Comparison of ENCODE assay signal across 22 mouse cellular contexts in the genomic region with DNA sequence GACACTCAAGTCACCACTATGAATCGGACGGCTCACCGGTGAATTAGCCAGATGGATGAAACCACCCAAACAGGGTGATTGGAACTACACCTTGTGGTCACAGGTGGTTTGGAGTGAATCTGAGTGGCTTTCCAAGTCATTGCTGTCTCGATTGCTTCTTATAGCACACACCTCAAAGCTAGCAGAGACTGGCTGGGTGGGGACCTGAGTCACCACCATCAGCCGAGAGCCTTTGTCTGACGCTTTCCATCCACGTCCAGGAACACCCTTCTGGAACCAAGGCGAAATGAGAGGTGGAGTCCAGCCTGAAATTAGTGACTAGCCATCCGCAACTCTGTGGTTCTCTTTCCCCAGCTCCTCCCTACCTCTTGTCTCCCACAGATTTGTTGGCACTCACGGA. TPM values are rescaled to one million over a fixed set of nuclear protein-coding genes. Genes with fewer than 3 reads are reported as not detected.
A peak's percentile ranks its signal among the peaks of the same experiment; 100 is the strongest.
DNase-seq lines count a peak whose midpoint lies in the region; ATAC-seq and TF ChIP-seq lines count a peak whose summit lies in the region.
"Had no signal": no experiment of that assay in that cellular context is flagged by ENCODE, and none has a peak within 500 bp of the region (broad histone marks: within the 10 kb centered on the region; RNA-seq: fewer than 3 reads in every experiment).

No protein-coding gene starts in this region.

- H3K36me3 ChIP-seq in midbrain, embryonic 10.5 days = no peaks in the 10 kb centered on the region
- no peaks in the 10 kb centered on the region for H3K36me3 ChIP-seq in midbrain, embryonic 14.5 days (ENCODE audit: control insufficient read depth, insufficient read depth, low read length)
- no peaks in the 10 kb centered on the region for H3K36me3 ChIP-seq in stomach, embryonic 16.5 days (ENCODE audit: control insufficient read depth, insufficient read depth, low read length)
- H3K36me3 ChIP-seq in intestine, postnatal 0 days (ENCODE audit: control insufficient read depth, insufficient read depth) = no peaks in the 10 kb centered on the region
- H3K36me3 ChIP-seq: embryonic facial prominence, embryonic 13.5 days; embryonic facial prominence, embryonic 15.5 days; G1E had no signal

- no peak for DNase-seq in midbrain, embryonic 10.5 days (ENCODE audit: low spot score)
- DNase-seq in midbrain, embryonic 14.5 days = no peak
- no peak for DNase-seq in spleen, postnatal 10 days (ENCODE audit: low spot score in 2 of 2)
- DNase-seq: adrenal gland, adult 8-10 months; adrenal gland, postnatal 14 days; cerebellum, adult 11 months; cerebellum, adult 18-20 months; cerebellum, adult 8-10 months; cerebellum, adult 9-11 months; cerebellum, postnatal 14 days; cerebellum, postnatal 36 days; embryo, embryonic 11 days had no signal

- no peak for ATAC-seq in midbrain, embryonic 14.5 days (ENCODE audit: low FRiP score, low TSS enrichment)
- ATAC-seq in stomach, embryonic 16.5 days (ENCODE audit: insufficient read depth, low FRiP score) = peak; percentile 63; the same call in 1 of the 2 replicates
- no peak for ATAC-seq in intestine, postnatal 0 days
- ATAC-seq: activated CD4-positive, CD25-positive, alpha-beta regulatory T cell, adult 4 months; forebrain, embryonic 14.5 days; forebrain, embryonic 16.5 days; Patski had no signal

- H3K9ac ChIP-seq in midbrain, embryonic 14.5 days (replicated peaks; ENCODE audit: low read length) = no peak overlapping the region
- no peak overlapping the region for H3K9ac ChIP-seq in stomach, embryonic 16.5 days (ENCODE audit: low read length)
- no peak overlapping the region for H3K9ac ChIP-seq in intestine, postnatal 0 days (ENCODE audit: low read depth, low read length)
- H3K9ac ChIP-seq: embryonic facial prominence, embryonic 13.5 days; embryonic facial prominence, embryonic 15.5 days had no signal

- TF ChIP-seq CTCF in intestine, postnatal 0 days (IDR thresholded peaks at IDR 0.05; ENCODE audit: low read depth) = no peak

- H3K4me3 ChIP-seq in midbrain, embryonic 10.5 days = no peak overlapping the region
- no peak overlapping the region for H3K4me3 ChIP-seq in midbrain, embryonic 14.5 days (replicated peaks; ENCODE audit: low read depth, low read length)
- H3K4me3 ChIP-seq in stomach, embryonic 16.5 days (replicated peaks; ENCODE audit: low read length) = no peak overlapping the region
- H3K4me3 ChIP-seq in intestine, postnatal 0 days (ENCODE audit: low read depth, low read length) = no peak overlapping the region
- H3K4me3 ChIP-seq: embryonic facial prominence, embryonic 13.5 days; embryonic facial prominence, embryonic 15.5 days; erythroblast, embryonic 14.5 days had no signal

- H3K9me3 ChIP-seq in midbrain, embryonic 10.5 days (replicated peaks) = no peaks in the 10 kb centered on the region
- no peaks in the 10 kb centered on the region for H3K9me3 ChIP-seq in midbrain, embryonic 14.5 days (ENCODE audit: control insufficient read depth, low read length)
- H3K9me3 ChIP-seq in stomach, embryonic 16.5 days (replicated peaks; ENCODE audit: control insufficient read depth, low read length) = no peaks in the 10 kb centered on the region
- H3K9me3 ChIP-seq in intestine, postnatal 0 days (ENCODE audit: control insufficient read depth) = no peaks in the 10 kb centered on the region
- H3K9me3 ChIP-seq: embryonic facial prominence, embryonic 13.5 days; embryonic facial prominence, embryonic 15.5 days; G1E had no signal

- no peak overlapping the region for H3K4me2 ChIP-seq in midbrain, embryonic 14.5 days (ENCODE audit: low read length)
- no peak overlapping the region for H3K4me2 ChIP-seq in stomach, embryonic 16.5 days (ENCODE audit: low read depth, low read length)
- H3K4me2 ChIP-seq in intestine, postnatal 0 days (replicated peaks; ENCODE audit: low read depth) = no peak overlapping the region
- H3K4me2 ChIP-seq: embryonic facial prominence, embryonic 13.5 days; embryonic facial prominence, embryonic 15.5 days had no signal

- peaks cover 42% of the 10 kb centered on the region for H3K4me1 ChIP-seq in midbrain, embryonic 10.5 days
- H3K4me1 ChIP-seq in midbrain, embryonic 14.5 days (ENCODE audit: control insufficient read depth, insufficient read depth, low read length) = peaks cover 17% of the 10 kb centered on the region
- H3K4me1 ChIP-seq in stomach, embryonic 16.5 days (ENCODE audit: control insufficient read depth, insufficient read depth, low read length) = peaks cover 2% of the 10 kb centered on the region
- H3K4me1 ChIP-seq in intestine, postnatal 0 days (replicated peaks; ENCODE audit: control insufficient read depth, insufficient read depth, low read length) = no peaks in the 10 kb centered on the region

- 90% methylated on average over 10 of the region's 10 CpGs for WGBS in midbrain, embryonic 10.5 days
- WGBS in midbrain, embryonic 14.5 days = 88% methylated on average over 10 of the region's 10 CpGs
- WGBS in stomach, embryonic 16.5 days = 83% methylated on average over 10 of the region's 10 CpGs
- WGBS in intestine, postnatal 0 days = 95% methylated on average over 10 of the region's 10 CpGs

- peaks cover 8% of the 10 kb centered on the region for H3K27me3 ChIP-seq in midbrain, embryonic 10.5 days (ENCODE audit: low read depth, poor library complexity, severe bottlenecking)
- no peaks in the 10 kb centered on the region for H3K27me3 ChIP-seq in midbrain, embryonic 14.5 days (ENCODE audit: control insufficient read depth, insufficient read depth, low read length)
- no peaks in the 10 kb centered on the region for H3K27me3 ChIP-seq in stomach, embryonic 16.5 days (ENCODE audit: control insufficient read depth, insufficient read depth, low read length)
- H3K27me3 ChIP-seq in intestine, postnatal 0 days (replicated peaks; ENCODE audit: control insufficient read depth, insufficient read depth, low read length) = no peaks in the 10 kb centered on the region
- H3K27me3 ChIP-seq: embryonic facial prominence, embryonic 13.5 days; embryonic facial prominence, embryonic 15.5 days; Patski had no signal

- peak overlapping the region; percentile 85 for H3K27ac ChIP-seq in midbrain, embryonic 10.5 days (replicated peaks)
- H3K27ac ChIP-seq in midbrain, embryonic 14.5 days (replicated peaks; ENCODE audit: low read depth, low read length) = no peak overlapping the region
- H3K27ac ChIP-seq in stomach, embryonic 16.5 days (ENCODE audit: low read length) = no peak overlapping the region; the same call in 1 of the 2 replicates
- no peak overlapping the region for H3K27ac ChIP-seq in intestine, postnatal 0 days (ENCODE audit: low read depth, low read length)
- H3K27ac ChIP-seq: embryonic facial prominence, embryonic 13.5 days; embryonic facial prominence, embryonic 15.5 days had no signal

RNA-seq across cellular contexts. Expression of a gene that starts 36.9 kb away (rescaled TPM):
- 1.8 and 1.9 TPM in 2 replicates for polyA plus RNA-seq in midbrain, embryonic 10.5 days (2016; fragmentation: Nextera tagmentation; extraction: Ambion mirVana)
- polyA plus RNA-seq in midbrain, embryonic 14.5 days (2014; fragmentation: Nextera tagmentation; extraction: Ambion mirVana) = 3.8 and 4.6 TPM in 2 replicates
- polyA plus RNA-seq in stomach, embryonic 16.5 days (2015; fragmentation: Nextera tagmentation; extraction: Ambion mirVana) = 39.6 and 47.5 TPM in 2 replicates
- polyA plus RNA-seq in intestine, postnatal 0 days (2015; fragmentation: Nextera tagmentation; extraction: Ambion mirVana) = 78.9 and 90.2 TPM in 2 replicates
